Comparison of ENCODE assay signal across 8 mouse cellular contexts in the genomic region with DNA sequence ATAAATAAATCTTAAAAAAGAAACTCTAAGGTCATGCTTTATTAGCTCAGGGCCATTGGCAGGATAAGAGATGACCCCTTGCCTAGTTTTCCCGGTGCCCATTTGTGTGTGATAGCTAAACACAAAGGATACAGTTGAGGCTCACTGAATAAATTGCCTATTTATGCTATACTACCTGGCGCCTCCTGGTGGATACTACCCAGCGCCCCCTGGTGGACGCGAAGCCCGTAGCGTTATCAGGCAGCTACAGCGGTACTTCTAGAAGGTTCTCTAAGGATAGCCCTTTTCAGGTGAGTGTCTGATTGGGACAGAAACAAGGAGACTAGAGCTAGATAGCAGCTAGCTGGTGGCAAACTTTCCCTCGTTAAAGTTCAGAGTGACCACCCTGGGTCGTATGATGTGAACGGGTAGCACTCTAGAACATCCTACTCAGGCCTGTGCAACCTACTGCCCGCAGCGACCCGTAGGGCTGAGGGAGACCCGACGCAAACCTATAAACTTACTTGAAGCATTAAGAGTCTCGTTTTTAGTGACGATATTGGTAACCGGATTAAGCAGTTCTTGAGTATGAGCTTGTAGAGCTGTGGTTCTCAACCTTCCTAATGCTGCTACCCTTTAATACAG. TPM values are rescaled to one million over a fixed set of nuclear protein-coding genes. Genes with fewer than 3 reads are reported as not detected.
DNase-seq lines count a peak whose midpoint lies in the region; ATAC-seq and TF ChIP-seq lines count a peak whose summit lies in the region.
"Had no signal": no experiment of that assay in that cellular context is flagged by ENCODE, and none has a peak within 500 bp of the region (broad histone marks: within the 10 kb centered on the region; RNA-seq: fewer than 3 reads in every experiment).

No protein-coding gene starts in this region.

- H3K4me1 ChIP-seq in midbrain, embryonic 10.5 days, result no peaks in the 10 kb centered on the region
- H3K4me1 ChIP-seq in midbrain, embryonic 13.5 days (replicated peaks), result no peaks in the 10 kb centered on the region
- H3K4me1 ChIP-seq: neural tube, embryonic 13.5 days had no signal

- no peaks in the 10 kb centered on the region for H3K9me3 ChIP-seq in midbrain, embryonic 10.5 days (replicated peaks)
- H3K9me3 ChIP-seq in midbrain, embryonic 13.5 days, result no peaks in the 10 kb centered on the region
- H3K9me3 ChIP-seq: neural tube, embryonic 13.5 days had no signal

- no peak overlapping the region for H3K27ac ChIP-seq in midbrain, embryonic 10.5 days (replicated peaks)
- no peak overlapping the region for H3K27ac ChIP-seq in midbrain, embryonic 13.5 days
- H3K27ac ChIP-seq: neural tube, embryonic 13.5 days had no signal

- no peak overlapping the region for H3K4me3 ChIP-seq in midbrain, embryonic 10.5 days
- no peak overlapping the region for H3K4me3 ChIP-seq in midbrain, embryonic 13.5 days (replicated peaks)
- H3K4me3 ChIP-seq: neural tube, embryonic 13.5 days had no signal

- no peak for ATAC-seq in midbrain, embryonic 13.5 days
- no peak for ATAC-seq in Patski
- peak; percentile 68 for ATAC-seq in inflammation-experienced regulatory T-cells, adult 6 months

- no peaks in the 10 kb centered on the region for H3K36me3 ChIP-seq in midbrain, embryonic 10.5 days
- no peaks in the 10 kb centered on the region for H3K36me3 ChIP-seq in midbrain, embryonic 13.5 days
- H3K36me3 ChIP-seq: neural tube, embryonic 13.5 days had no signal

- CTCF ChIA-PET in Patski (lab: Charles Lee), result no interaction called here

- no peak overlapping the region for H3K4me2 ChIP-seq in midbrain, embryonic 13.5 days (replicated peaks)
- H3K4me2 ChIP-seq: neural tube, embryonic 13.5 days had no signal

- in situ Hi-C loops in Patski (cut with MboI; ENCODE audit: low pct_unique_long_range_greater_than_20kb), result no loop called here

- DNase-seq in midbrain, embryonic 10.5 days (ENCODE audit: low spot score), result peak; percentile 40
- DNase-seq in Patski (ENCODE audit: low read depth, low spot score), result no peak
- DNase-seq in c-Kit-positive CD71-positive TER-119-positive erythroid progenitor cells, embryonic 14.5 days (ENCODE audit: low spot score), result peak; percentile 72
- DNase-seq in lung, postnatal 36 days, result peak; percentile 75
- peak; percentile 13 to 15 for DNase-seq in thymus, adult 18-20 months

- 68% methylated on average over 19 of the region's 19 CpGs for WGBS in midbrain, embryonic 10.5 days
- 66% methylated on average over 19 of the region's 19 CpGs for WGBS in midbrain, embryonic 13.5 days

- POLR2A ChIA-PET in Patski (lab: Charles Lee), result no interaction called here

- TF ChIP-seq CTCF in Patski (IDR thresholded peaks at IDR 0.05), result peak; percentile 58

- no peak overlapping the region for H3K9ac ChIP-seq in midbrain, embryonic 13.5 days (replicated peaks)
- H3K9ac ChIP-seq: neural tube, embryonic 13.5 days had no signal

- no peaks in the 10 kb centered on the region for H3K27me3 ChIP-seq in midbrain, embryonic 10.5 days (ENCODE audit: low read depth, poor library complexity, severe bottlenecking)
- no peaks in the 10 kb centered on the region for H3K27me3 ChIP-seq in midbrain, embryonic 13.5 days
- peaks cover 5% of the 10 kb centered on the region for H3K27me3 ChIP-seq in Patski
- H3K27me3 ChIP-seq: neural tube, embryonic 13.5 days had no signal

RNA-seq across cellular contexts. Expression of a gene that starts 1.9 kb away (rescaled TPM):
- polyA plus RNA-seq in midbrain, embryonic 10.5 days (2016; fragmentation: Nextera tagmentation; extraction: Ambion mirVana), result 0.06 TPM in 1 of 2 replicates, not detected in the other
- 0.08 TPM in 1 of 2 replicates, not detected in the other for polyA plus RNA-seq in midbrain, embryonic 13.5 days (2015; fragmentation: Nextera tagmentation; extraction: Ambion mirVana)
- 0.05 TPM for polyA plus RNA-seq in Patski (2021)
- polyA plus RNA-seq in inflammation-experienced regulatory T-cells, adult 6 months (2017; shearing (Covaris generic)), result not detected
- polyA plus RNA-seq: neural tube, embryonic 13.5 days had no signal

RNA-seq across cellular contexts. Expression of a gene that starts 45.3 kb away (rescaled TPM):
- 18.8 and 20.6 TPM in 2 replicates for polyA plus RNA-seq in midbrain, embryonic 10.5 days (2016; fragmentation: Nextera tagmentation; extraction: Ambion mirVana)
- 5.0 and 5.4 TPM in 2 replicates for polyA plus RNA-seq in midbrain, embryonic 13.5 days (2015; fragmentation: Nextera tagmentation; extraction: Ambion mirVana)
- polyA plus RNA-seq in Patski (2021), result 1.6 TPM
- 1 to 10 TPM; 1.5 to 4.8 (median 3.7) TPM for polyA plus RNA-seq in inflammation-experienced regulatory T-cells, adult 6 months (2017; shearing (Covaris generic))

RNA-seq across cellular contexts. Expression of a gene that starts 46.5 kb away (rescaled TPM):
- 341 and 354 TPM in 2 replicates for polyA plus RNA-seq in midbrain, embryonic 10.5 days (2016; fragmentation: Nextera tagmentation; extraction: Ambion mirVana)
- polyA plus RNA-seq in midbrain, embryonic 13.5 days (2015; fragmentation: Nextera tagmentation; extraction: Ambion mirVana), result 374 and 420 TPM in 2 replicates
- polyA plus RNA-seq in Patski (2021), result 118 TPM
- 100 to 1,000 TPM; 267 to 340 (median 269) TPM for polyA plus RNA-seq in inflammation-experienced regulatory T-cells, adult 6 months (2017; shearing (Covaris generic))
